Mouse (Mus musculus) thymus, adult 2 months (tissue): ENCODE measurements around the gene Sco1.

ENCODE experiments used
- CTCF ChIP-seq: fragments of 200-500 bp; IDR thresholded peaks from 2 replicates; pipeline ENCODE4 v1.5.1; 2012; ENCODE audit warnings: mild to moderate bottlenecking, control low read depth, low read length, moderate library complexity, borderline replicate concordance; ENCODE audit not compliant: control insufficient read depth, poor library complexity, insufficient read depth; ENCODE audit errors: extremely low read depth
- POLR2A ChIP-seq: fragments of 200-500 bp; IDR thresholded peaks from 2 replicates; pipeline ENCODE4 v1.6.1; 2012; ENCODE audit warnings: mild to moderate bottlenecking, low read length, control low read depth, moderate library complexity; ENCODE audit not compliant: control insufficient read depth, poor library complexity, insufficient read depth; ENCODE audit errors: extremely low read depth

DNA sequence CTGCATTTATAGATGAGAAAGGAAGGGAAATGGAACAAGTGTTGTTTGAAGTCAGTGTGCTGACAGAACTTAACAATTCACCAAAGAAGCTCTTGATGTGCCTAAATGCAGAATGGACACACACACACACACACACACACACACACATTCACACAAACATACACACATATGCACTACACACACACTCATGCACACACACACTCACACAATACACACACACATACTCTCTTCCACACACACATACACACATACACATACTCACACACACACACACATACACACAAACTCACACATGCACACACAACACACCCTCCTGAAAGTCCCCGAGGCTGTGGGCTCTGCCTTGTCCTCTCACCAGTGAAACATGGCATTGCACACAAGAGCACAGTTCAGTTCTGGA, 51.8 kb downstream of the Sco1 start:
- TF ChIP-seq POLR2A (no peak), CTCF (no peak)
